In genomic region chrX:48157396-48157795, GRCm38 (mm10) we compare ENCODE assay signal across 14 mouse cellular contexts. TPM values are rescaled to one million over a fixed set of nuclear protein-coding genes. Genes with fewer than 3 reads are reported as not detected.
A peak's percentile ranks its signal among the peaks of the same experiment; 100 is the strongest.
DNase-seq lines count a peak whose midpoint lies in the region; ATAC-seq lines count a peak whose summit lies in the region.
"Had no signal": no experiment of that assay in that cellular context is flagged by ENCODE, and none has a peak within 500 bp of the region (broad histone marks: within the 10 kb centered on the region; RNA-seq: fewer than 3 reads in every experiment).

No protein-coding gene starts in this region.

- DNase-seq in cerebellum, postnatal 10 days, result peak; percentile 76
- DNase-seq in heart, adult 11 months, result peak; percentile 45
- DNase-seq in heart, postnatal 25 days (ENCODE audit: low spot score), result no peak
- DNase-seq: adrenal gland, adult 2 months; adrenal gland, postnatal 10 days; adrenal gland, postnatal 25 days; cerebellum, adult 11-12 months; cerebellum, adult 9-11 months; cerebellum, postnatal 36 days; embryo, embryonic 11 days had no signal

- intact Hi-C loops in heart, postnatal 25 days (cut with DNase I), result no loop called here

- ATAC-seq in cerebellum, adult (ENCODE audit: insufficient number of reproducible peaks, low FRiP score, low TSS enrichment), result no peak
- ATAC-seq: forebrain, embryonic 14.5 days; forebrain, embryonic 16.5 days had no signal

RNA-seq across cellular contexts. Expression of gene Sash3, which starts 11.2 kb away (rescaled TPM):
- total RNA-seq in heart, postnatal 25 days (2021), result 1 to 10 TPM in 1 of 2 experiments, under 1 TPM in 1; 0.84 to 1.2 TPM

RNA-seq across cellular contexts. Expression of gene Xpnpep2, which starts 48.9 kb away (rescaled TPM):
- 1 to 10 TPM; 2.7 to 3.6 TPM for total RNA-seq in heart, postnatal 25 days (2021)
- total RNA-seq: common myeloid progenitor, adult 5-6 weeks had no signal

RNA-seq across cellular contexts. Expression of gene Zdhhc9, which starts 51.3 kb away (rescaled TPM):
- total RNA-seq in heart, postnatal 25 days (2021), result 10 to 100 TPM; 26.5 to 35.8 TPM
